Mouse (Mus musculus) myocyte (in vitro differentiated cells): ENCODE measurements around the gene Vrk3. TPM values are rescaled to one million over a fixed set of nuclear protein-coding genes. Genes with fewer than 3 reads are reported as not detected.

Experiments
- H3K27me3 ChIP-seq: one replicate; pipeline ENCODE4 v1.6.1; 2011; ENCODE audit not compliant: control insufficient read depth, insufficient read depth, insufficient read length
- H3K36me3 ChIP-seq: one replicate; pipeline ENCODE4 v1.6.1; 2011; ENCODE audit not compliant: control insufficient read depth, insufficient read depth
- H3K4me2 ChIP-seq: one replicate; pipeline ENCODE4 v1.6.1; 2011; ENCODE audit warnings: low read depth, control low read depth
- H3K4me3 ChIP-seq: one replicate; pipeline ENCODE4 v1.5.1; 2011; ENCODE audit warnings: mild to moderate bottlenecking, control low read depth, moderate library complexity
- H3K79me2 ChIP-seq: one replicate; pipeline ENCODE4 v1.6.1; 2011; ENCODE audit not compliant: control insufficient read depth, insufficient read depth
- H3ac ChIP-seq: one replicate; pipeline ENCODE4 v1.6.1; 2011; ENCODE audit not compliant: control insufficient read depth, insufficient read length
- CEBPB ChIP-seq: IDR thresholded peaks from 2 replicates; pipeline ENCODE4 v1.6.1; 2011; ENCODE audit warnings: mild to moderate bottlenecking, moderate library complexity; ENCODE audit not compliant: poor library complexity, insufficient read depth, severe bottlenecking
- E2F4 ChIP-seq: IDR thresholded peaks from one replicate; pipeline ENCODE4 v1.6.1; 2011; ENCODE audit warnings: mild to moderate bottlenecking, control low read depth, moderate library complexity; ENCODE audit not compliant: insufficient read depth
- MAX ChIP-seq: IDR thresholded peaks from one replicate; pipeline ENCODE4 v1.6.1; 2011; ENCODE audit warnings: low read depth, mild to moderate bottlenecking, control low read depth
- MYOD1 ChIP-seq, 3 experiments: IDR thresholded peaks; one replicate each; pipeline ENCODE4 v1.6.1; 2011; ENCODE audit warnings: control low read depth in 2 of 3, low read depth in 2 of 3, mild to moderate bottlenecking in 2 of 3, moderate library complexity in 1 of 3; ENCODE audit not compliant: insufficient read length in 2 of 3, control insufficient read depth in 1 of 3
- MYOG ChIP-seq, 3 experiments: IDR thresholded peaks; one replicate each; pipeline ENCODE4 v1.6.1; 2011; ENCODE audit warnings: control low read depth in 2 of 3, low read depth in 2 of 3, mild to moderate bottlenecking in 2 of 3; ENCODE audit not compliant: insufficient read length in 2 of 3, control insufficient read depth in 1 of 3, insufficient read depth in 1 of 3
- POLR2A ChIP-seq: IDR thresholded peaks from one replicate; pipeline ENCODE4 v1.6.1; 2011; ENCODE audit warnings: low read depth, mild to moderate bottlenecking, control low read depth, moderate library complexity; ENCODE audit not compliant: insufficient read length
- POLR2AphosphoS2 ChIP-seq: IDR thresholded peaks from one replicate; pipeline ENCODE4 v1.6.1; 2011; ENCODE audit warnings: low read depth, control low read depth; ENCODE audit not compliant: insufficient read length
- REST ChIP-seq: IDR thresholded peaks from one replicate; pipeline ENCODE4 v1.6.1; 2011; ENCODE audit warnings: mild to moderate bottlenecking, control low read depth, moderate library complexity; ENCODE audit not compliant: insufficient read depth, insufficient read length
- SRF ChIP-seq: IDR thresholded peaks from one replicate; pipeline ENCODE4 v1.6.1; 2011; ENCODE audit warnings: low read depth; ENCODE audit not compliant: control insufficient read depth, insufficient read length
- TCF12 ChIP-seq: IDR thresholded peaks from one replicate; pipeline ENCODE4 v1.6.1; 2011; ENCODE audit warnings: mild to moderate bottlenecking, control low read depth; ENCODE audit not compliant: poor library complexity, insufficient read depth, severe bottlenecking
- TCF3 ChIP-seq: IDR thresholded peaks from one replicate; pipeline ENCODE4 v1.6.1; 2011; ENCODE audit warnings: low read depth, control low read depth; ENCODE audit not compliant: insufficient read length
- USF1 ChIP-seq: IDR thresholded peaks from one replicate; pipeline ENCODE4 v1.6.1; 2011; ENCODE audit warnings: low read depth, mild to moderate bottlenecking, control low read depth, moderate library complexity
- polyA plus RNA-seq: library from polyadenylated mRNA; unstranded; fragments of >200 nt; fragmentation: generic; extraction: Trizol; gene quantifications from one replicate; pipeline ENCODE4 v1.2.1, GENCODE M21; 2012; ENCODE audit warnings: missing spikeins

The Vrk3 gene
- polyA plus RNA-seq, 1 experiment, result 20.6 TPM

GRCm38 (mm10) chr7:44814423-44814822 is 66.2 kb downstream of the Vrk3 start:
- Histone ChIP-seq H3K27me3 (no peaks in the 10 kb centered on the region), H3K4me3 (peak overlapping the region; percentile 94), H3K36me3 (peaks cover 39% of the 10 kb centered on the region), H3ac (no peak overlapping the region), H3K79me2 (peaks cover 53% of the 10 kb centered on the region), H3K4me2 (peak overlapping the region; percentile 86)
- TF ChIP-seq MYOD1 (IDR thresholded peaks at IDR 0.05; ENCODE audit: control insufficient read depth in 1 of 3, insufficient read length in 2 of 3, low read depth in 2 of 3), result no peak
- TF ChIP-seq SRF, result no peak
- TF ChIP-seq TCF12, result no peak
- no peak for TF ChIP-seq USF1
- TF ChIP-seq MAX, result no peak
- TF ChIP-seq E2F4, result no peak
- no peak for TF ChIP-seq CEBPB
- TF ChIP-seq POLR2A, result peak; percentile 26
- no peak for TF ChIP-seq REST
- no peak for TF ChIP-seq TCF3
- peak; percentile 56 for TF ChIP-seq POLR2AphosphoS2
- no peak for TF ChIP-seq MYOG (IDR thresholded peaks at IDR 0.05; ENCODE audit: control insufficient read depth in 1 of 3, insufficient read depth in 1 of 3, insufficient read length in 2 of 3, low read depth in 2 of 3)

GRCm38 (mm10) chr7:44814952-44815553 is 66.8 kb downstream of the Vrk3 start:
- Histone ChIP-seq H3K4me2 (peak overlapping the region; percentile 86), H3K27me3 (no peaks in the 10 kb centered on the region), H3K36me3 (peaks cover 37% of the 10 kb centered on the region), H3K4me3 (peak overlapping the region; percentile 94), H3K79me2 (peaks cover 59% of the 10 kb centered on the region), H3ac (peak overlapping the region; percentile 65)
- TF ChIP-seq POLR2A (peak; percentile 45), POLR2AphosphoS2 (peak; percentile 77), MAX (no peak)

- Histone ChIP-seq H3K36me3 (peaks cover 31% of the 10 kb centered on the region), H3K79me2 (peaks cover 68% of the 10 kb centered on the region), H3K4me3 (peak within 1 kb of the TSS; percentile 94), H3K4me2 (peak within 1 kb of the TSS; percentile 97), H3K27me3 (no peaks in the 10 kb centered on the region), H3ac (peak within 1 kb of the TSS; percentile 65)
- TF ChIP-seq POLR2AphosphoS2 (peak; percentile 55), MAX (no peak), POLR2A (peak; percentile 45), TCF3 (no peak), SRF (peak; percentile 0), CEBPB (no peak), REST (no peak), MYOG (IDR thresholded peaks at IDR 0.05; ENCODE audit: control insufficient read depth in 1 of 3, insufficient read depth in 1 of 3, insufficient read length in 2 of 3, low read depth in 2 of 3) (peak in 2 of 3 experiments; percentile 7 to 28), MYOD1 (IDR thresholded peaks at IDR 0.05; ENCODE audit: control insufficient read depth in 1 of 3, insufficient read length in 2 of 3, low read depth in 2 of 3) (peak in 2 of 3 experiments; percentile 20 to 21), USF1 (no peak), E2F4 (peak; percentile 67), TCF12 (no peak)
Observed at GRCm38 (mm10) chr7:44815721-44816469, 67.7 kb downstream of the Vrk3 start, which contains the start of the genes Nup62 and Il4i1. Gene Nup62 (plus strand): TSS chr7:44816088. Gene Il4i1 (plus strand): TSS chr7:44816387.

- Histone ChIP-seq H3K4me3 (peak within 1 kb of the TSS; percentile 94), H3K4me2 (peak within 1 kb of the TSS; percentile 97), H3K79me2 (peaks cover 74% of the 10 kb centered on the region), H3ac (peak within 1 kb of the TSS; percentile 65), H3K27me3 (no peaks in the 10 kb centered on the region), H3K36me3 (peaks cover 25% of the 10 kb centered on the region)
- no peak for TF ChIP-seq CEBPB
- no peak for TF ChIP-seq MYOD1 (IDR thresholded peaks at IDR 0.05; ENCODE audit: control insufficient read depth in 1 of 3, insufficient read length in 2 of 3, low read depth in 2 of 3)
- no peak for TF ChIP-seq MAX
- no peak for TF ChIP-seq E2F4
- TF ChIP-seq SRF, result peak; percentile 2
- peak; percentile 88 for TF ChIP-seq POLR2AphosphoS2
- peak in 1 of 3 experiments; percentile 5 for TF ChIP-seq MYOG (IDR thresholded peaks at IDR 0.05; ENCODE audit: control insufficient read depth in 1 of 3, insufficient read depth in 1 of 3, insufficient read length in 2 of 3, low read depth in 2 of 3)
- no peak for TF ChIP-seq TCF12
- peak; percentile 89 for TF ChIP-seq POLR2A
- no peak for TF ChIP-seq USF1
Observed at GRCm38 (mm10) chr7:44816470-44817021, 68.3 kb downstream of the Vrk3 start, which contains the start of gene Atf5. Gene Atf5 (minus strand): TSS chr7:44816658.

GRCm38 (mm10) chr7:44817441-44817840 is 69.2 kb downstream of the Vrk3 start:
- peak overlapping the region; percentile 65 for H3ac ChIP-seq
- peaks cover 83% of the 10 kb centered on the region for H3K79me2 ChIP-seq
- peaks cover 16% of the 10 kb centered on the region for H3K36me3 ChIP-seq
- no peak for TF ChIP-seq MAX
- TF ChIP-seq MYOG (IDR thresholded peaks at IDR 0.05; ENCODE audit: control insufficient read depth in 1 of 3, insufficient read depth in 1 of 3, insufficient read length in 2 of 3, low read depth in 2 of 3), result no peak
- no peak for TF ChIP-seq REST
- TF ChIP-seq CEBPB, result no peak
- TF ChIP-seq E2F4, result no peak
- no peak for TF ChIP-seq TCF12
- no peak for TF ChIP-seq MYOD1 (IDR thresholded peaks at IDR 0.05; ENCODE audit: control insufficient read depth in 1 of 3, insufficient read length in 2 of 3, low read depth in 2 of 3)
- TF ChIP-seq USF1, result no peak
- no peak for TF ChIP-seq POLR2A
- H3K4me3 ChIP-seq, result peak overlapping the region; percentile 94
- H3K4me2 ChIP-seq, result peak overlapping the region; percentile 97
- no peaks in the 10 kb centered on the region for H3K27me3 ChIP-seq
